Mouse (Mus musculus) T-helper 17 cell (primary cell): Measurements from ENCODE around the gene Apbb1.

Experiments
- in situ Hi-C, 2 experiments: fragments of 300-600 bp; cut with MboI, MseI; formaldehyde crosslinking; loops; 1 replicate in 1 of 2; 2 replicates in 1 of 2; pipeline ENCODE4 v1.15.1; 2025; ENCODE audit warnings: high pct_unique_total_duplicates in 2 of 2

The Apbb1 gene

GRCm38 (mm10) chr7:105520201-105520600 lies 61.3 kb downstream of the Apbb1 start:
- in situ Hi-C loops, result loop anchor here in 1 of 2 experiments (5.0 to 25.0 kb wide), 3 partner anchors 103 to 908 kb away; partner anchors contain the start of genes Olfr655, Olfr656 and Olfr657

- in situ Hi-C loops, result loop anchor here (5.0 to 25.0 kb wide), 5 partner anchors 102 to 907 kb away; partner anchors contain the start of genes Olfr655 (in 1 of the 2), Olfr656 (in 1 of the 2) and Olfr657 (in 1 of the 2)
Observed at GRCm38 (mm10) chr7:105519771-105520170, 61.7 kb downstream of the Apbb1 start.

GRCm38 (mm10) chr7:105519336-105519735 lies 62.1 kb downstream of the Apbb1 start:
- in situ Hi-C loops, result loop anchor here (5.0 to 25.0 kb wide), 3 partner anchors 105 to 907 kb away; partner anchors contain the start of genes Olfr655 (in 1 of the 2), Olfr656 (in 1 of the 2) and Olfr657 (in 1 of the 2)

- in situ Hi-C loops, result loop anchor here (5.0 to 25.0 kb wide), 3 partner anchors 102 to 905 kb away; partner anchors contain the start of genes Olfr655 (in 1 of the 2), Olfr656 (in 1 of the 2) and Olfr657 (in 1 of the 2)
Observed at GRCm38 (mm10) chr7:105516669-105517360, 64.6 kb downstream of the Apbb1 start.

GRCm38 (mm10) chr7:105515178-105515577 lies 66.3 kb downstream of the Apbb1 start:
- in situ Hi-C loops, result loop anchor here (5.0 to 25.0 kb wide), 3 partner anchors 100 to 903 kb away; partner anchors contain the start of genes Olfr655 (in 1 of the 2), Olfr656 (in 1 of the 2) and Olfr657 (in 1 of the 2)

GRCm38 (mm10) chr7:105514561-105514960 lies 66.9 kb downstream of the Apbb1 start:
- in situ Hi-C loops, result loop anchor here (10.0 to 25.0 kb wide), 2 partner anchors 100 to 902 kb away; partner anchors contain the start of genes Olfr655 (in 1 of the 2), Olfr656 (in 1 of the 2) and Olfr657 (in 1 of the 2)

- in situ Hi-C loops, result loop anchor here (10.0 to 25.0 kb wide), 2 partner anchors 99 to 902 kb away; partner anchors contain the start of genes Olfr655 (in 1 of the 2), Olfr656 (in 1 of the 2) and Olfr657 (in 1 of the 2)
Observed at GRCm38 (mm10) chr7:105513845-105514291, 67.6 kb downstream of the Apbb1 start.

GRCm38 (mm10) chr7:105510143-105510542 lies 71.3 kb downstream of the Apbb1 start:
- in situ Hi-C loops, result loop anchor here (10.0 to 25.0 kb wide), 2 partner anchors 95 to 898 kb away; partner anchors contain the start of genes Olfr655 (in 1 of the 2), Olfr656 (in 1 of the 2) and Olfr657 (in 1 of the 2)
